Mouse (Mus musculus) thymus, adult 2 months (tissue): ENCODE results near the gene Glrx2. TPM values are rescaled to one million over a fixed set of nuclear protein-coding genes. Genes with fewer than 3 reads are reported as not detected.
"Not testable (repeated sequence)": the region's sequence is repeated elsewhere in the genome, so short reads cannot be mapped to it uniquely, and the experiment has no call there.

Experiments used
- DNase-seq: peaks from one replicate; pipeline ENCODE4 v3.0.0; 2021
- H3K27ac ChIP-seq: fragments of 200-500 bp; 2 replicates; pipeline ENCODE4 v1.5.1; 2012; ENCODE audit warnings: low read length, control low read depth; ENCODE audit not compliant: control insufficient read depth, insufficient read depth
- H3K27me3 ChIP-seq: fragments of 200-500 bp; 2 replicates; pipeline ENCODE4 v1.6.1; 2012; ENCODE audit warnings: mild to moderate bottlenecking, low read length, moderate library complexity, mixed read lengths; ENCODE audit not compliant: control insufficient read depth, insufficient read depth
- H3K36me3 ChIP-seq: fragments of 200-500 bp; 2 replicates; pipeline ENCODE4 v1.6.1; 2012; ENCODE audit warnings: mild to moderate bottlenecking, low read length, moderate library complexity; ENCODE audit not compliant: control insufficient read depth, insufficient read depth
- H3K4me1 ChIP-seq: fragments of 200-500 bp; replicated peaks from 2 replicates; pipeline ENCODE4 v1.6.1; 2012; ENCODE audit warnings: low read length; ENCODE audit not compliant: control insufficient read depth, insufficient read depth
- H3K4me3 ChIP-seq: fragments of 200-500 bp; 2 replicates; pipeline ENCODE4 v1.5.1; 2012; ENCODE audit warnings: mild to moderate bottlenecking, low read length, control low read depth, moderate library complexity; ENCODE audit not compliant: control insufficient read depth, insufficient read depth
- CTCF ChIP-seq: fragments of 200-500 bp; IDR thresholded peaks from 2 replicates; pipeline ENCODE4 v1.5.1; 2012; ENCODE audit warnings: mild to moderate bottlenecking, control low read depth, low read length, moderate library complexity, borderline replicate concordance; ENCODE audit not compliant: control insufficient read depth, poor library complexity, insufficient read depth; ENCODE audit errors: extremely low read depth
- POLR2A ChIP-seq: fragments of 200-500 bp; IDR thresholded peaks from 2 replicates; pipeline ENCODE4 v1.6.1; 2012; ENCODE audit warnings: mild to moderate bottlenecking, low read length, control low read depth, moderate library complexity; ENCODE audit not compliant: control insufficient read depth, poor library complexity, insufficient read depth; ENCODE audit errors: extremely low read depth
- WGBS: fragments of 180-500 bp; shearing (Covaris S2); methylation state at CpG from one replicate; pipeline ENCODE4 v1.1.7; 2018; 5-methylcytosine and 5-hydroxymethylcytosine counted together
- polyA plus RNA-seq: library from polyadenylated mRNA; depleted of rRNA; stranded (reverse); fragments of >200 nt; gene quantifications from 2 replicates; pipeline ENCODE4 v1.2.3, GENCODE M21; 2012; rRNA removed

Gene Glrx2
- polyA plus RNA-seq: 20.9 and 28.3 TPM in 2 replicates

DNA sequence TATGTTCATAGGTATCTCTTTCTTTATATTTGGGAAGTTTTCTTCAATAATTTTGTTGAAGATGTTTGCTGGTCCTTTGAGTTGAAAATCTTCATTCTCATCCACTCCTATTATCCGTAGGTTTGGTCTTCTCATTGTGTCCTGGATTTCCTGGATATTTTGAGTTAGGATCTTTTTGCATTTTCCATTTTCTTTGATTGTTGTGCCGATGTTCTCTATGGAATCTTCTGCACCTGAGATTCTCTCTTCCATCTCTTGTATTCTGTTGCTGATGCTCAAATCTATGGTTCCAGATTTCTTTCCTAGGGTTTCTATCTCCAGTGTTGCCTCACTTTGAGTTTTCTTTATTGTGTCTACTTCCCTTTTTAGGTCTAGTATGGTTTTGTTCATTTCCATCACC, at the start of gene Glrx2:
TSS of gene Glrx2 (plus strand) at position 301 of the 400 bp plus-strand sequence.
- not testable (repeated sequence) for H3K36me3 ChIP-seq, DNase-seq, H3K4me3 ChIP-seq, H3K27ac ChIP-seq, H3K27me3 ChIP-seq, H3K4me1 ChIP-seq
- no CpG with 5 or more reads among the region's 2 CpGs for WGBS

- DNase-seq: no peak
- H3K36me3 ChIP-seq: peaks cover 25% of the 10 kb centered on the region
- no peak overlapping the region for H3K27ac ChIP-seq
- TF ChIP-seq POLR2A: no peak
- TF ChIP-seq CTCF: no peak
- no peaks in the 10 kb centered on the region for H3K4me1 ChIP-seq
- no peaks in the 10 kb centered on the region for H3K27me3 ChIP-seq
- H3K4me3 ChIP-seq: no peak overlapping the region
- 94% methylated on average over 4 of the region's 4 CpGs for WGBS
These were observed 40.3 kb upstream of the Glrx2 start for GRCm38 (mm10) chr1:143675734-143676361.

- TF ChIP-seq POLR2A (no peak), CTCF (no peak)
- WGBS: over 99% methylated on average over 5 of the region's 5 CpGs
These were observed 35.0 kb upstream of the Glrx2 start for GRCm38 (mm10) chr1:143681108-143681507.

GRCm38 (mm10) chr1:143684849-143685248, 31.3 kb upstream of the Glrx2 start:
- no peak overlapping the region for H3K4me3 ChIP-seq
- peaks cover 44% of the 10 kb centered on the region for H3K36me3 ChIP-seq
- no peak overlapping the region for H3K27ac ChIP-seq
- TF ChIP-seq CTCF (no peak), POLR2A (no peak)
- WGBS: 93% methylated on average over 3 of the region's 3 CpGs
- H3K27me3 ChIP-seq: no peaks in the 10 kb centered on the region
- no peak for DNase-seq
- H3K4me1 ChIP-seq: no peaks in the 10 kb centered on the region

More at GRCm38 (mm10) chr1:143681108-143681507, 35.0 kb upstream of the Glrx2 start:
- no peaks in the 10 kb centered on the region for H3K27me3 ChIP-seq
- peaks cover 30% of the 10 kb centered on the region for H3K36me3 ChIP-seq
- DNase-seq: no peak
- H3K4me1 ChIP-seq: no peaks in the 10 kb centered on the region
- no peak overlapping the region for H3K27ac ChIP-seq
- no peak overlapping the region for H3K4me3 ChIP-seq

- no peak for TF ChIP-seq CTCF
- no peak for TF ChIP-seq POLR2A
- peak overlapping the region; percentile 99 for H3K4me3 ChIP-seq
- H3K27me3 ChIP-seq: no peaks in the 10 kb centered on the region
- DNase-seq: no peak
- H3K36me3 ChIP-seq: peaks cover 5% of the 10 kb centered on the region; the same call in 1 of the 2 replicates
- 1% methylated on average over 13 of the region's 13 CpGs for WGBS
- no peak overlapping the region; the same call in 1 of the 2 replicates for H3K27ac ChIP-seq
- no peaks in the 10 kb centered on the region for H3K4me1 ChIP-seq
These were observed 14.4 kb upstream of the Glrx2 start for GRCm38 (mm10) chr1:143701736-143702135.

DNA sequence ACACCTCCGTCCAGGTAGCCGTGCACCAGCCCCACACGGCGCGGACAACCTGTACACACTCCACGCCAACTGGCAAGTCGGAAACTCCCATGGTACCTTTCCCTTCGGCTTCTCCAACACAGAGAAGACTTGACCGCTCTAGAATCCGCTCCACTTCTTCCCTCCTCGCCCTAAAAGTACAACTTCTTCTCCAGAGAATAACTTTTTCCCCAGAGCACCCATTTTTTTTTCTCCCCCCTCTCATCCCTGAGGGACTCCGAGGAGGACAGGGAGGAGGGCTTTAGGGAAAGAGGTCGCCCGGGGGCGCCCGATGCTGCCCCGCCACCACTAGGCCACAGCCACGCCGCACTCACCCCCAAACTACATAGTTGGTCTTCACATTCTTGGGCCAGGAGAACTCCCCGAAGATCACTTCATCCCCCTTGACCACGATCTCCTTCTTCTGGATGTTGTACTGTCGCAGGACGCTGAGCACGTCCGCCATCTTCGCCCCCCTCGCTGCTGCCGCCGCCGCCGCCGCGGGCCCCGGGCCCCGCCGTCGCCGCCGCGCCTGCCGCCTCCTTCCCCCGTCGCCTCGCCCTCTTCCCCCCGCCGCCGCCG, 13.9 kb upstream of the Glrx2 start:
- Histone ChIP-seq H3K4me1 (no peaks in the 10 kb centered on the region), H3K27ac (peak overlapping the region; percentile 68), H3K4me3 (peak overlapping the region; percentile 99), H3K36me3 (peaks cover 3% of the 10 kb centered on the region; the same call in 1 of the 2 replicates), H3K27me3 (no peaks in the 10 kb centered on the region)
- WGBS: 2% methylated on average over 44 of the region's 48 CpGs
- no peak for DNase-seq
- no peak for TF ChIP-seq CTCF

- under 1% methylated on average over 71 of the region's 74 CpGs for WGBS
- peak within 1 kb of the TSS; percentile 99 for H3K4me3 ChIP-seq
- H3K4me1 ChIP-seq: no peaks in the 10 kb centered on the region
These were observed 13.3 kb upstream of the Glrx2 start, which contains the start of gene Cdc73 for GRCm38 (mm10) chr1:143702741-143703262. Gene Cdc73, minus strand, starts transcription at chr1:143702893.

More at GRCm38 (mm10) chr1:143702741-143703262, 13.3 kb upstream of the Glrx2 start, which contains the start of gene Cdc73:
- no peaks in the 10 kb centered on the region; the same call in 1 of the 2 replicates for H3K36me3 ChIP-seq
- no peaks in the 10 kb centered on the region for H3K27me3 ChIP-seq
- TF ChIP-seq CTCF (peak; percentile 92), POLR2A (peak; percentile 61)
- H3K27ac ChIP-seq: peak within 1 kb of the TSS; percentile 68
- peak; percentile 92 for DNase-seq
